Mouse (Mus musculus) liver, embryonic 15.5 days (tissue): Measurements from ENCODE around the gene Grm1. TPM values are rescaled to one million over a fixed set of nuclear protein-coding genes. Genes with fewer than 3 reads are reported as not detected.
"Not testable (repeated sequence)": the region's sequence is repeated elsewhere in the genome, so short reads cannot be mapped to it uniquely, and the experiment has no call there.

Experiments used
- ATAC-seq: fragments of 200-750 bp; cut with Nextera tagmentation; 2 replicates; pipeline ENCODE4 v1.8.0; 2017; ENCODE audit warnings: moderate number of reproducible peaks, mild to moderate bottlenecking, moderate library complexity; ENCODE audit not compliant: insufficient read depth
- H3K27ac ChIP-seq: fragments of 300-500 bp; sonication (generic); replicated peaks from 2 replicates; pipeline ENCODE4 v1.5.1; 2015; ENCODE audit warnings: mild to moderate bottlenecking, inconsistent platforms
- H3K27me3 ChIP-seq: fragments of 300-500 bp; sonication (generic); 2 replicates; pipeline ENCODE4 v1.6.1; 2015; ENCODE audit warnings: mild to moderate bottlenecking, inconsistent platforms
- H3K36me3 ChIP-seq: fragments of 300-500 bp; sonication (generic); replicated peaks from 2 replicates; pipeline ENCODE4 v1.6.1; 2015; ENCODE audit warnings: moderate library complexity, mild to moderate bottlenecking, inconsistent platforms
- H3K4me1 ChIP-seq: fragments of 300-500 bp; sonication (generic); replicated peaks from 2 replicates; pipeline ENCODE4 v1.6.1; 2015; ENCODE audit warnings: inconsistent platforms
- H3K4me2 ChIP-seq: fragments of 300-500 bp; sonication (generic); 2 replicates; pipeline ENCODE4 v1.6.1; 2015; ENCODE audit warnings: moderate library complexity, mild to moderate bottlenecking, inconsistent platforms
- H3K4me3 ChIP-seq: fragments of 300-500 bp; sonication (generic); replicated peaks from 2 replicates; pipeline ENCODE4 v1.5.1; 2015; ENCODE audit warnings: mild to moderate bottlenecking, inconsistent platforms
- H3K9ac ChIP-seq: fragments of 300-500 bp; sonication (generic); 2 replicates; pipeline ENCODE4 v1.6.1; 2015; ENCODE audit warnings: moderate library complexity, mild to moderate bottlenecking, inconsistent platforms
- H3K9me3 ChIP-seq: fragments of 300-500 bp; sonication (generic); replicated peaks from 2 replicates; pipeline ENCODE4 v1.6.1; 2016; ENCODE audit warnings: inconsistent platforms
- WGBS: fragments of 180-500 bp; shearing (Covaris S2); methylation state at CpG from one replicate; pipeline ENCODE4 v1.1.7; 2015; ENCODE audit warnings: mixed read lengths; ENCODE audit not compliant: insufficient replicate concordance; 5-methylcytosine and 5-hydroxymethylcytosine counted together
- polyA plus RNA-seq: library from polyadenylated mRNA; unstranded; fragments of >200 nt; fragmentation: Nextera tagmentation; extraction: Ambion mirVana; gene quantifications from 2 replicates; pipeline ENCODE4 v1.2.1, GENCODE M21; 2015

The Grm1 gene
- polyA plus RNA-seq, 1 experiment from 2014 or later: not detected

- H3K27ac ChIP-seq, H3K9ac ChIP-seq, H3K4me3 ChIP-seq, H3K36me3 ChIP-seq, H3K4me2 ChIP-seq, H3K9me3 ChIP-seq, H3K4me1 ChIP-seq, ATAC-seq, H3K27me3 ChIP-seq: not testable (repeated sequence)
- WGBS: 44% methylated on average over 13 of the region's 13 CpGs
Measured at GRCm38 (mm10) chr10:11045421-11045820, 36.7 kb downstream of the Grm1 start.

GRCm38 (mm10) chr10:11044455-11045106, 37.6 kb downstream of the Grm1 start:
- no peak overlapping the region for H3K4me3 ChIP-seq
- H3K27me3 ChIP-seq: no peaks in the 10 kb centered on the region
- H3K4me2 ChIP-seq: no peak overlapping the region
- no peak overlapping the region for H3K27ac ChIP-seq
- 64% methylated on average over 1 of the region's 1 CpGs for WGBS
- H3K9ac ChIP-seq: no peak overlapping the region
- H3K36me3 ChIP-seq: no peaks in the 10 kb centered on the region
- no peak for ATAC-seq
- no peaks in the 10 kb centered on the region for H3K4me1 ChIP-seq
- H3K9me3 ChIP-seq: no peaks in the 10 kb centered on the region

- no peak overlapping the region for H3K4me3 ChIP-seq
- no peaks in the 10 kb centered on the region for H3K9me3 ChIP-seq
- no peaks in the 10 kb centered on the region for H3K4me1 ChIP-seq
- H3K9ac ChIP-seq: no peak overlapping the region
- H3K4me2 ChIP-seq: no peak overlapping the region
- no peaks in the 10 kb centered on the region for H3K36me3 ChIP-seq
- ATAC-seq: no peak
- no peak overlapping the region for H3K27ac ChIP-seq
- H3K27me3 ChIP-seq: no peaks in the 10 kb centered on the region
Measured at GRCm38 (mm10) chr10:11039323-11039722, 42.8 kb downstream of the Grm1 start.

GRCm38 (mm10) chr10:11032221-11032620, 49.9 kb downstream of the Grm1 start:
- Histone ChIP-seq H3K36me3 (no peaks in the 10 kb centered on the region), H3K27me3 (no peaks in the 10 kb centered on the region), H3K4me2 (no peak overlapping the region), H3K9ac (no peak overlapping the region), H3K4me1 (no peaks in the 10 kb centered on the region), H3K4me3 (no peak overlapping the region), H3K27ac (no peak overlapping the region), H3K9me3 (no peaks in the 10 kb centered on the region)
- ATAC-seq: no peak
- 60% methylated on average over 2 of the region's 2 CpGs for WGBS

GRCm38 (mm10) chr10:11025764-11026518, 56.2 kb downstream of the Grm1 start:
- H3K4me3 ChIP-seq: no peak overlapping the region
- H3K9ac ChIP-seq: no peak overlapping the region
- H3K9me3 ChIP-seq: no peaks in the 10 kb centered on the region
- H3K4me2 ChIP-seq: no peak overlapping the region
- ATAC-seq: no peak
- H3K27ac ChIP-seq: no peak overlapping the region
- H3K4me1 ChIP-seq: no peaks in the 10 kb centered on the region
- 38% methylated on average over 6 of the region's 6 CpGs for WGBS
- H3K36me3 ChIP-seq: no peaks in the 10 kb centered on the region
- H3K27me3 ChIP-seq: no peaks in the 10 kb centered on the region

- Histone ChIP-seq H3K4me2 (no peak overlapping the region), H3K27me3 (no peaks in the 10 kb centered on the region), H3K4me1 (no peaks in the 10 kb centered on the region), H3K36me3 (no peaks in the 10 kb centered on the region), H3K27ac (no peak overlapping the region), H3K9ac (no peak overlapping the region), H3K4me3 (no peak overlapping the region), H3K9me3 (no peaks in the 10 kb centered on the region)
- 58% methylated on average over 2 of the region's 2 CpGs for WGBS
- ATAC-seq: no peak
Measured at GRCm38 (mm10) chr10:11018970-11019531, 63.1 kb downstream of the Grm1 start.

GRCm38 (mm10) chr10:11013653-11014052, 68.5 kb downstream of the Grm1 start:
- 37% methylated on average over 3 of the region's 3 CpGs for WGBS
- no peak overlapping the region for H3K4me2 ChIP-seq
- H3K4me3 ChIP-seq: no peak overlapping the region
- H3K27ac ChIP-seq: no peak overlapping the region
- no peaks in the 10 kb centered on the region for H3K36me3 ChIP-seq
- H3K4me1 ChIP-seq: no peaks in the 10 kb centered on the region
- no peak overlapping the region for H3K9ac ChIP-seq
- no peaks in the 10 kb centered on the region for H3K27me3 ChIP-seq
- ATAC-seq: no peak
- H3K9me3 ChIP-seq: no peaks in the 10 kb centered on the region

GRCm38 (mm10) chr10:10996766-10997165, 85.4 kb downstream of the Grm1 start:
- no peak overlapping the region for H3K9ac ChIP-seq
- H3K4me3 ChIP-seq: no peak overlapping the region
- H3K9me3 ChIP-seq: no peaks in the 10 kb centered on the region
- no peak for ATAC-seq
- H3K27ac ChIP-seq: no peak overlapping the region
- H3K4me2 ChIP-seq: no peak overlapping the region
- no peaks in the 10 kb centered on the region for H3K4me1 ChIP-seq
- no peaks in the 10 kb centered on the region for H3K36me3 ChIP-seq
- no peaks in the 10 kb centered on the region for H3K27me3 ChIP-seq
- 50% methylated on average over 1 of the region's 1 CpGs for WGBS

GRCm38 (mm10) chr10:10991708-10992107, 90.4 kb downstream of the Grm1 start:
- Histone ChIP-seq H3K9me3 (no peaks in the 10 kb centered on the region), H3K27me3 (no peaks in the 10 kb centered on the region), H3K4me2 (no peak overlapping the region), H3K36me3 (no peaks in the 10 kb centered on the region), H3K27ac (no peak overlapping the region), H3K4me3 (no peak overlapping the region), H3K4me1 (no peaks in the 10 kb centered on the region), H3K9ac (no peak overlapping the region)
- 49% methylated on average over 3 of the region's 3 CpGs for WGBS
- ATAC-seq: no peak

GRCm38 (mm10) chr10:10971311-10971710, 110.8 kb downstream of the Grm1 start:
- Histone ChIP-seq H3K4me2 (no peak overlapping the region), H3K4me1 (no peaks in the 10 kb centered on the region), H3K4me3 (no peak overlapping the region), H3K27ac (no peak overlapping the region), H3K27me3 (no peaks in the 10 kb centered on the region), H3K9me3 (no peaks in the 10 kb centered on the region), H3K9ac (no peak overlapping the region), H3K36me3 (no peaks in the 10 kb centered on the region)
- ATAC-seq: no peak
- WGBS: 40% methylated on average over 2 of the region's 2 CpGs

GRCm38 (mm10) chr10:10964490-10965150, 117.5 kb downstream of the Grm1 start:
- no peak overlapping the region for H3K27ac ChIP-seq

More at GRCm38 (mm10) chr10:10964490-10965150, 117.5 kb downstream of the Grm1 start:
- Histone ChIP-seq H3K4me2 (no peak overlapping the region), H3K9ac (no peak overlapping the region), H3K36me3 (no peaks in the 10 kb centered on the region), H3K27me3 (no peaks in the 10 kb centered on the region), H3K9me3 (no peaks in the 10 kb centered on the region), H3K4me3 (no peak overlapping the region), H3K4me1 (no peaks in the 10 kb centered on the region)
- 48% methylated on average over 6 of the region's 6 CpGs for WGBS
- no peak for ATAC-seq
